Mouse (Mus musculus): Measurements from ENCODE around the gene Tmem89.

DNA sequence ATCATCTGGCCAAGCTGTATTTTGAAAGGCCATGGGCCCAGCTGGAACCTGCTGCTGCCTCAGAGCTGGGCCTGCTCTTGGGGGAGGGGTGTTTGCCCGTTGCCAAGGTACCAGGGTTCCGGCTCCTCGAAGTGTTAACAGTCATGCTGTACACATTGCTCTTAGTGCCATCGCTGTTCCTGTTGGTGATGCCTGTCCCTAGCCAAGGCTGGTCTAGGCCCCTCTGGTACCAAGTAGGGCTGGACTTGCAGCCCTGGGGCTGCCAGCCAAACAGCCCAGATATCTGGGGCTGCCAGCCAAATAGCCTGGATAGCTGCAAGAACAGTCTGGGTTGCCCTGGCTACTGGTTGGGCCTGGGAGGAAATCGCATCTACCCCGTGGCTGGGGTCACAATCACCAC lies at the start of gene Tmem89:
- TF ChIP-seq POLR2A (IDR thresholded peaks at IDR 0.05; ENCODE audit: extremely low read depth, insufficient read depth, low read length) (no peak), CTCF (IDR thresholded peaks at IDR 0.05; ENCODE audit: extremely low read depth, insufficient read depth, low read length) (no peak)

Measured in cortical plate, adult 2 months (tissue).